Mouse (Mus musculus) bone marrow macrophage, adult 2 months (primary cell): ENCODE measurements around the gene Garnl3.

Experiments used
- CTCF ChIP-seq: IDR thresholded peaks from 2 replicates; pipeline ENCODE4 v1.5.1; 2012; ENCODE audit warnings: low read depth, mild to moderate bottlenecking, low read length, moderate library complexity
- POLR2A ChIP-seq: IDR thresholded peaks from 2 replicates; pipeline ENCODE4 v1.6.1; 2012; ENCODE audit warnings: mild to moderate bottlenecking, low read depth, low read length, borderline replicate concordance

DNA sequence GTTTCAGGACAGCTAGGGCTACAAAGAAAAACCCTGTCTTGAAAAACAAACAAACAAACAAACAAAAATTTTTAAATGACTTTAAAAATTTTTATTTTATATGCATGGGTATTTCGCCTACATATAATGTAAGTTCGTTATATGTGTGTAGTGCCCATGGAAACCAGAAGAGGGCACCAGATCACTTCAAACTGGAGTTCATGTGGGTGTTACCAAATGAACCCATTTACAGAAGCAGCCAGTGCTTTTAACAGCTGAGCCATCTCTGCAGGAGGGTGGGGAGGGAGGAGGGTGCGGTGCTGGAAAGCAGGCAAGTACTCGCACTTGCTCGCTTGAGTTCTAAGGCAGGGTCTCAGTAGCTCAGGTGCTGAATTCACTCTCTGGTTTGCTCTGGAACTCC is 192.0 kb downstream of the Garnl3 start:
- TF ChIP-seq CTCF (no peak), POLR2A (no peak)
